Mouse (Mus musculus) heart, postnatal 0 days (tissue): ENCODE measurements around the gene Hjurp.

Source experiments
- CTCF ChIP-seq: IDR thresholded peaks from 2 replicates; pipeline ENCODE4 v1.5.1; 2016; ENCODE audit warnings: antibody characterized with exemption, control low read depth, low read depth
- EP300 ChIP-seq: IDR thresholded peaks from 2 replicates; pipeline ENCODE4 v1.6.1; 2016; ENCODE audit warnings: antibody characterized with exemption, low read depth

DNA sequence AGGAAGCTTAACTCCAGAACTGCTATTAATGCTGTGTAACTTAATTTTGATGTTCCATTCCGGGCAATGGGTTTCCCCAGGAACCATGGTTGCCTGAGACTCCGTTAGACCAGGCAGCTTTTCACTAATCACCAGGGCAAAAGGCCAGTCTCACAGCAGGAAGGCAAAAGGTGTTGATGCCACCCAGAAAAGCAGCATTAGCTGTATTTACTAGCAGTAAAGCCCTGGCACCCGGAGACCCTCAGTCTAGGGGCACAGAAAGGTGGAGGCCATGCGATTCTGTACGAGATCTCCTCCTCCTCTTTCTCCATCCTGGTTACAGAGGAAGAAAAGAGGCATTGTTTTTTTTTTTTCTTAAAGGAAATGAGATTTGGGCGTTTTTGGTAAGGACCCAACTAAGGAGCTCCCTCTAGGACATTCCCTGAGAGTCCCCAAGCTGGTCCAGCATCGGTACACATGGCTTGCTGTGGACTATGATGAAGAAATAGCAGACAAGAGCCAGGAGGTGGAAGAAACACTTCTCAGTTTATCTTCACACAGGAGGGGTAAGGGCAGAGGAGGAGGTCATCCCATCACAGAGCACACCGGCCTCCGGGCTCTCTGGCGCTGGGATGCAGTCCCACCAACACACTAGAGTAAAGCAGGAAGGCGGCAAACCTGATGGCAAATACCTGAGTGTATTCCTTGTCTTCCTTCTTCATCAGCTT is 2.9 kb downstream of the Hjurp start:
- TF ChIP-seq EP300 (no peak), CTCF (no peak)
